Mouse (Mus musculus) small intestine, adult 2 months (tissue): ENCODE measurements around the gene Asdurf. TPM values are rescaled to one million over a fixed set of nuclear protein-coding genes. Genes with fewer than 3 reads are reported as not detected.
"Not testable (repeated sequence)": the region's sequence is repeated elsewhere in the genome, so short reads cannot be mapped to it uniquely, and the experiment has no call there.

Experiments
- H3K27ac ChIP-seq: fragments of 200-500 bp; 2 replicates; pipeline ENCODE4 v1.5.1; 2012; ENCODE audit warnings: low read depth, low read length, control low read depth, inconsistent platforms; ENCODE audit not compliant: insufficient read depth
- H3K27me3 ChIP-seq: fragments of 200-500 bp; 2 replicates; pipeline ENCODE4 v1.6.1; 2012; ENCODE audit warnings: mild to moderate bottlenecking, moderate library complexity, low read length, inconsistent platforms; ENCODE audit not compliant: control insufficient read depth, insufficient read depth
- H3K36me3 ChIP-seq: fragments of 200-500 bp; 2 replicates; pipeline ENCODE4 v1.6.1; 2012; ENCODE audit warnings: mild to moderate bottlenecking, low read length, control low read depth, inconsistent platforms; ENCODE audit not compliant: control insufficient read depth, insufficient read depth
- H3K4me1 ChIP-seq: fragments of 200-500 bp; 2 replicates; pipeline ENCODE4 v1.6.1; 2012; ENCODE audit warnings: low read length, inconsistent platforms, mixed read lengths; ENCODE audit not compliant: control insufficient read depth, insufficient read depth, insufficient read length
- H3K4me3 ChIP-seq: fragments of 200-500 bp; 2 replicates; pipeline ENCODE4 v1.5.1; 2012; ENCODE audit warnings: low read depth, mild to moderate bottlenecking, control low read depth, inconsistent platforms, low read length, moderate library complexity
- CTCF ChIP-seq: fragments of 200-500 bp; IDR thresholded peaks from 2 replicates; pipeline ENCODE4 v1.5.1; 2012; ENCODE audit warnings: low read depth, mild to moderate bottlenecking, control low read depth, inconsistent platforms, low read length, moderate library complexity, mixed read lengths; ENCODE audit not compliant: insufficient replicate concordance, insufficient read length; ENCODE audit errors: extremely low read depth
- POLR2A ChIP-seq: fragments of 200-500 bp; IDR thresholded peaks from 2 replicates; pipeline ENCODE4 v1.6.1; 2012; ENCODE audit warnings: low read depth, mild to moderate bottlenecking, control low read depth, inconsistent platforms, low read length, moderate library complexity
- WGBS: fragments of 180-500 bp; shearing (Covaris S2); methylation state at CpG from one replicate; pipeline ENCODE4 v1.1.7; 2018; 5-methylcytosine and 5-hydroxymethylcytosine counted together
- polyA plus RNA-seq: library from polyadenylated mRNA; depleted of rRNA; stranded (reverse); fragments of >200 nt; gene quantifications from 2 replicates; pipeline ENCODE4 v1.2.3, GENCODE M21; 2012

Asdurf gene
- polyA plus RNA-seq, 1 experiment, result not detected

DNA sequence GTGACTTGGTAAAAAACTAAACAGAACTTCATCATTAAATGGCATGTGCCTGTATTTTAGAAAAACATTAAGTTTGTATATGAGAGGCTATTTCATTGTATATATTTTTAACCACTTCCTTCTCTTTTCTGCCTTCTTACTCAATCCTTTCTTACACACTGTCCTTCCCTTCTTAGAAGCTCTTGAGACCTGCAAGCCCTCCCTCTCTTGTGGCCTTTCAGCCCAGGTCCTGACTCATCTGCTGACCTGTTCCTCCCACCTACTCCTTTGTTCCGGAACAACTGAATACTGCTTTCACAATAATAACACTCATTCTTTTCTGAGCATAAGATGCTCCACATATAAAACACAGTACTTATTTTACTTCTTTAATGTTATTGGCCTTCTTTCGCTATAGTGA lies 11.3 kb downstream of the Asdurf start:
- no peaks in the 10 kb centered on the region for H3K27me3 ChIP-seq
- peaks cover 13% of the 10 kb centered on the region for H3K36me3 ChIP-seq
- no peak overlapping the region for H3K27ac ChIP-seq
- H3K4me1 ChIP-seq, result no peaks in the 10 kb centered on the region
- H3K4me3 ChIP-seq, result no peak overlapping the region
- WGBS, result 97% methylated on average over 2 of the region's 2 CpGs
- TF ChIP-seq POLR2A, result no peak
- no peak for TF ChIP-seq CTCF

DNA sequence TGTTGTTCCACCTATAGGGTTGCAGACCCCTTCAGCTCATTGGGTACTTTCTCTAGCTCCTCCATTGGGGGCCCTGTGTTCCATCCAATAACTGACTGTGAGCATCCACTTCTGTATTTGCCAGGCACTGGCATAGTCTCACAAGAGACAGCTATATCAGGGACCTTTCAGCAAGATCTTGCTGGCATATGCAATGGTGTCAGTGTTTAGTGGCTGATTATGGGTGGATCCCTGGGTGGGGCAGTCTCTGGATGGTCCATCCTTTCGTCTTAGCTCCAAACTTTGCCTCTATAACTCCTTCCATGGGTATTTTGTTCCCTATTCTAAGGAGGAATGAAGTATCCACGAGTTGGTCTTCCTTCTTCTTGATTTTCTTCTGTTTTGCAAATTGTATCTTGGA lies 15.0 kb downstream of the Asdurf start:
- 70% methylated on average over 2 of the region's 2 CpGs for WGBS
- not testable (repeated sequence) for H3K4me1 ChIP-seq

DNA sequence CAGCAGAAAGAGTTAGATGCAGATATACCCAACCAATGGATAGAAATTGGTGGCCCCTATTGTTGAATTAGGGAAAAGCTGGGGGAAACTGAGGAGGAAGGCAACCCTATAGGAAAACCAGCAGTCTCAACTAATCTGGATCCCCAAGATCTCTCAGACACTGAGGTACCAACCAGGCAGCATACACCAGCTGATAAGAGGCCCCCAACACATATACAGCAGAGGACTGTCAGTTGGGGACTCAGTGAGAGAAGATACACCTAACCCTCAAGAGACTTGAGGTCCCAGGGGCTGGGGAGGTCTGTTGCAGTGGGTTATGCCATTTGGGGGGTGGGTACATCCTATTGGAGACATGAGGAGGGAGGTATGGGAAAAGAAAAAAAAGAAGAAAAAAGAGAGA lies 17.0 kb downstream of the Asdurf start:
- no peaks in the 10 kb centered on the region for H3K27me3 ChIP-seq
- TF ChIP-seq POLR2A (no peak), CTCF (no peak)
- H3K36me3 ChIP-seq, result no peaks in the 10 kb centered on the region
- H3K4me1 ChIP-seq, result no peaks in the 10 kb centered on the region
- no peak overlapping the region for H3K4me3 ChIP-seq
- no peak overlapping the region for H3K27ac ChIP-seq

More for the DNA sequence above, 15.0 kb downstream of the Asdurf start:
- not testable (repeated sequence) for H3K36me3 ChIP-seq, H3K27me3 ChIP-seq, H3K4me3 ChIP-seq, H3K27ac ChIP-seq

DNA sequence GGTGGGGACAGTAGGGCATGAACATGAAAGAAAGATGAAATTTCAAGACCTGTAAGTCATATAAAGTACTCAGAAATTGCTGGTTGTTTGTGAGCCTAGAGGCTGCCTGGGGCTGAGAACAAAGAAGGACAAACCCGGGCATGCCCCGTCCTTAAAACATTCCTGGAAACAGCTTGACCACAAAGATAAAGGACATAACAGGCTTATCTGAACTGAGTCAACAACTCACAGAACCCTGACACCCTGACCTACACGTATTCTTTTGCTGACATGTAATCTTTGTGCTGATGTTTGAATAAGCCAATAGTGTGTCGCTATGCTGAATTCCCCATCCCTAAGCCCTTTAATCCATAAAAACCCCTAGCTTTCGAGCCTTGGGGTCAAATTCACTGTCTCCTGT lies 18.9 kb downstream of the Asdurf start:
- not testable (repeated sequence) for H3K27me3 ChIP-seq, H3K4me1 ChIP-seq, H3K27ac ChIP-seq, H3K36me3 ChIP-seq, H3K4me3 ChIP-seq
- 59% methylated on average over 5 of the region's 5 CpGs for WGBS

DNA sequence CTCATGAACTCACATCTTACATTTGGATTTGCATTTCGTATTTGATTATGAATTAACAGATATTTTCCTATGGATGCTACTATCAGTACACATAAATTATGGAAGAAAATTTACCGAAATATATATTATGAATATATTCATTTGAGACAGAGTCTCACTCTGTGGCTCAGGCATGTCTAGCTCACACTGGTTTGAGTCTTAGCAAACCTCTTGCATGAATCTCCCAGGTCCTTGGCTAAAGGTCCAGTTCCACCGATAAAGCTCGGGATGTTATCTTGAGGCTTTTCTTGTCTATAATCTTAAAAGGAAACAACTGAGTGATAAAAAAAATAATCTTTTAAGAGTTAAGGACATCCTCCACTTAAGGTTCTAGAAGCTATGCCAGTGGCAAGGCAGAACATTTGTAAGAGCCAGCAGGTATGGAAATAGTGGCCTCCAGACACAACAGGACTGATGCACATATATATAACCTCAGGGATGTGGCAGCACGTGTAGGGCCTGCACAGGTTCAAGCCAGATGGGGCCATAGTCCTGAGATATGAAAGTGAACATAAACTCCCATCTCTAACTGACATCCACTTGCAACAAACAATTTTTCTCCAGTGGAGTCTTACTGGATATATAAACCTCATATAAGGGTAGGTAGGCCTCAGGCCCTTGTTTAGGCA lies 27.5 kb downstream of the Asdurf start:
- Histone ChIP-seq H3K4me1 (peaks cover 8% of the 10 kb centered on the region; the same call in 1 of the 2 replicates), H3K36me3 (peaks cover 8% of the 10 kb centered on the region), H3K27ac (no peak overlapping the region), H3K4me3 (no peak overlapping the region), H3K27me3 (no peaks in the 10 kb centered on the region)
- WGBS, result 54% methylated on average over 5 of the region's 5 CpGs
- TF ChIP-seq POLR2A, result no peak

DNA sequence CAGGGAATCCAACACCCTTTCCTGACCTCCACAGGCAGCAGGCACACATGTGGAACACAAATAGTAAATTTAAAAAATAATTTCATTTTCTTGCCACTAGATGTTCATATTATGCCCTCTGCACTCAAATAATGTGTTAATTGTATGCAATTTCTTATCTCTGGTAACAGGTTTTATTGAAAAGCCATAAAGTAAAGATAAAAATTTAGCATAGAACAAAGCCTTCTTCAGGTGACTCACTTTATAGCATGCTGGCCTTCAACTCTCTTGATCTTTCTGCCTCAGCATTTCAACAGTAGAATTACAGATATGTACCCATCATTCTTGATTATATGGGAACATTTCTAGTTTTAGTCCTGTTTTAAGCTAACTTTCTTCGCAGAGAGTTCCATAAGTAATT lies 28.1 kb downstream of the Asdurf start:
- peaks cover 8% of the 10 kb centered on the region for H3K36me3 ChIP-seq
- WGBS, result 46% methylated on average over 1 of the region's 1 CpGs
- TF ChIP-seq POLR2A (no peak), CTCF (no peak)
- no peak overlapping the region for H3K4me3 ChIP-seq
- H3K27me3 ChIP-seq, result no peaks in the 10 kb centered on the region
- no peak overlapping the region for H3K27ac ChIP-seq
- peaks cover 8% of the 10 kb centered on the region; the same call in 1 of the 2 replicates for H3K4me1 ChIP-seq

GRCm38 (mm10) chr1:53323254-53323653 lies 29.2 kb downstream of the Asdurf start:
- H3K4me1 ChIP-seq, result peaks cover 8% of the 10 kb centered on the region; the same call in 1 of the 2 replicates
- peaks cover 12% of the 10 kb centered on the region for H3K36me3 ChIP-seq
- WGBS, result 62% methylated on average over 5 of the region's 5 CpGs
- H3K27ac ChIP-seq, result no peak overlapping the region
- H3K4me3 ChIP-seq, result no peak overlapping the region
- TF ChIP-seq CTCF (no peak), POLR2A (no peak)
- H3K27me3 ChIP-seq, result no peaks in the 10 kb centered on the region
